Mouse (Mus musculus) megakaryocyte, embryonic 14.5 days (primary cell): Measurements from ENCODE around the gene Ahcyl2.

ENCODE experiments used
- FLI1 ChIP-seq: IDR thresholded peaks from 2 replicates; pipeline ENCODE4 v1.6.1; 2012; ENCODE audit warnings: low read length, inconsistent platforms, mixed read lengths
- GATA1 ChIP-seq: IDR thresholded peaks from 3 replicates; pipeline ENCODE4 v1.6.1; 2012; ENCODE audit warnings: mixed read lengths, low read length, inconsistent platforms, borderline replicate concordance

- TF ChIP-seq GATA1 (no peak), FLI1 (no peak)
Observed at GRCm38 (mm10) chr6:29896976-29897375, 129.2 kb downstream of the Ahcyl2 start.
